Mouse (Mus musculus): ENCODE results near the gene Tmed8. TPM values are rescaled to one million over a fixed set of nuclear protein-coding genes. Genes with fewer than 3 reads are reported as not detected.
"Not testable (repeated sequence)": the region's sequence is repeated elsewhere in the genome, so short reads cannot be mapped to it uniquely, and the experiment has no call there.

The Tmed8 gene
- total RNA-seq, 2 experiments from 2014 or later: 1.9 to 2.1 TPM

- intact Hi-C loops (cut with DNase I; ENCODE audit: low total_unique reads): no loop called here
- no peak for DNase-seq
These were observed 24.9 kb downstream of the Tmed8 start for GRCm38 (mm10) chr12:87175194-87175946.

- no peak for DNase-seq
- intact Hi-C loops (cut with DNase I; ENCODE audit: low total_unique reads): no loop called here
These were observed 39.4 kb downstream of the Tmed8 start for GRCm38 (mm10) chr12:87160815-87161214.

GRCm38 (mm10) chr12:87160310-87160709 lies 39.9 kb downstream of the Tmed8 start:
- intact Hi-C loops (cut with DNase I; ENCODE audit: low total_unique reads): no loop called here

GRCm38 (mm10) chr12:87158099-87158498 lies 42.2 kb downstream of the Tmed8 start:
- DNase-seq: no peak
- intact Hi-C loops (cut with DNase I; ENCODE audit: low total_unique reads): no loop called here

More at GRCm38 (mm10) chr12:87160310-87160709, 39.9 kb downstream of the Tmed8 start:
- DNase-seq: no peak

- DNase-seq: no peak
- intact Hi-C loops (cut with DNase I; ENCODE audit: low total_unique reads): no loop called here
These were observed 42.9 kb downstream of the Tmed8 start for GRCm38 (mm10) chr12:87157361-87157760.

GRCm38 (mm10) chr12:87154448-87154847 lies 45.8 kb downstream of the Tmed8 start:
- intact Hi-C loops (cut with DNase I; ENCODE audit: low total_unique reads); DNase-seq: not testable (repeated sequence)

- no peak for DNase-seq
- intact Hi-C loops (cut with DNase I; ENCODE audit: low total_unique reads): no loop called here
These were observed 50.8 kb downstream of the Tmed8 start for GRCm38 (mm10) chr12:87149471-87149870.

GRCm38 (mm10) chr12:87148136-87148535 lies 52.1 kb downstream of the Tmed8 start:
- intact Hi-C loops (cut with DNase I; ENCODE audit: low total_unique reads): no loop called here
- no peak for DNase-seq

- peak; percentile 94 for DNase-seq
- intact Hi-C loops (cut with DNase I; ENCODE audit: low total_unique reads): no loop called here
These were observed 52.7 kb downstream of the Tmed8 start, which contains the start of gene Pomt2 for GRCm38 (mm10) chr12:87147395-87148089. Gene Pomt2, minus strand, starts transcription at chr12:87147968.

GRCm38 (mm10) chr12:87146966-87147365 lies 53.3 kb downstream of the Tmed8 start, which contains the start of gene Gstz1:
Gene Gstz1, plus strand, starts transcription at chr12:87147165.
- peak; percentile 87 for DNase-seq
- intact Hi-C loops (cut with DNase I; ENCODE audit: low total_unique reads): no loop called here

- DNase-seq: no peak
- intact Hi-C loops (cut with DNase I; ENCODE audit: low total_unique reads): no loop called here
These were observed 58.1 kb downstream of the Tmed8 start for GRCm38 (mm10) chr12:87142156-87142555.

GRCm38 (mm10) chr12:87138768-87139167 lies 61.5 kb downstream of the Tmed8 start:
- intact Hi-C loops (cut with DNase I; ENCODE audit: low total_unique reads): loop anchor here (10.0 kb wide), 1 partner anchor 196 kb away; no protein-coding TSS in a partner anchor
- DNase-seq: no peak

GRCm38 (mm10) chr12:87138342-87138701 lies 61.9 kb downstream of the Tmed8 start:
- intact Hi-C loops (cut with DNase I; ENCODE audit: low total_unique reads): loop anchor here (10.0 kb wide), 1 partner anchor 196 kb away; no protein-coding TSS in a partner anchor
- no peak for DNase-seq

- DNase-seq: no peak
- intact Hi-C loops (cut with DNase I; ENCODE audit: low total_unique reads): loop anchor here (10.0 kb wide), 1 partner anchor 197 kb away; no protein-coding TSS in a partner anchor
These were observed 62.6 kb downstream of the Tmed8 start for GRCm38 (mm10) chr12:87137439-87138341.

- intact Hi-C loops (cut with DNase I; ENCODE audit: low total_unique reads): loop anchor here (10.0 kb wide), 1 partner anchor 202 kb away; no protein-coding TSS in a partner anchor
- DNase-seq: no peak
These were observed 67.5 kb downstream of the Tmed8 start for GRCm38 (mm10) chr12:87132784-87133183.

- DNase-seq: no peak
- intact Hi-C loops (cut with DNase I; ENCODE audit: low total_unique reads): loop anchor here (10.0 kb wide), 1 partner anchor 203 kb away; no protein-coding TSS in a partner anchor
These were observed 68.0 kb downstream of the Tmed8 start for GRCm38 (mm10) chr12:87132210-87132609.

GRCm38 (mm10) chr12:87131619-87132018 lies 68.6 kb downstream of the Tmed8 start:
- peak; percentile 16 for DNase-seq
- intact Hi-C loops (cut with DNase I; ENCODE audit: low total_unique reads): loop anchor here (10.0 kb wide), 1 partner anchor 203 kb away; no protein-coding TSS in a partner anchor

- intact Hi-C loops (cut with DNase I; ENCODE audit: low total_unique reads): loop anchor here (10.0 kb wide), 1 partner anchor 204 kb away; no protein-coding TSS in a partner anchor
These were observed 69.1 kb downstream of the Tmed8 start for GRCm38 (mm10) chr12:87131181-87131580.

GRCm38 (mm10) chr12:87130224-87130623 lies 70.0 kb downstream of the Tmed8 start:
- intact Hi-C loops (cut with DNase I; ENCODE audit: low total_unique reads): loop anchor here (10.0 kb wide), 1 partner anchor 205 kb away; no protein-coding TSS in a partner anchor
- no peak for DNase-seq

More at GRCm38 (mm10) chr12:87131181-87131580, 69.1 kb downstream of the Tmed8 start:
- no peak for DNase-seq
